Mouse (Mus musculus) large intestine, adult 2 months (tissue): ENCODE data around the gene Xlr5a. TPM values are rescaled to one million over a fixed set of nuclear protein-coding genes. Genes with fewer than 3 reads are reported as not detected.
"Not testable (repeated sequence)": the region's sequence is repeated elsewhere in the genome, so short reads cannot be mapped to it uniquely, and the experiment has no call there.

ENCODE experiments used
- DNase-seq: peaks from one replicate; pipeline ENCODE4 v3.0.0-alpha.2; 2012; ENCODE audit warnings: low read depth, low spot score
- WGBS: fragments of 180-500 bp; shearing (Covaris S2); methylation state at CpG from one replicate; pipeline ENCODE4 v1.1.7; 2018; 5-methylcytosine and 5-hydroxymethylcytosine counted together
- polyA plus RNA-seq: library from polyadenylated mRNA; depleted of rRNA; stranded (reverse); fragments of >200 nt; gene quantifications from 2 replicates; pipeline ENCODE4 v1.2.3, GENCODE M21; 2012; rRNA removed

The Xlr5a gene
- polyA plus RNA-seq, 1 experiment, result not detected

DNA sequence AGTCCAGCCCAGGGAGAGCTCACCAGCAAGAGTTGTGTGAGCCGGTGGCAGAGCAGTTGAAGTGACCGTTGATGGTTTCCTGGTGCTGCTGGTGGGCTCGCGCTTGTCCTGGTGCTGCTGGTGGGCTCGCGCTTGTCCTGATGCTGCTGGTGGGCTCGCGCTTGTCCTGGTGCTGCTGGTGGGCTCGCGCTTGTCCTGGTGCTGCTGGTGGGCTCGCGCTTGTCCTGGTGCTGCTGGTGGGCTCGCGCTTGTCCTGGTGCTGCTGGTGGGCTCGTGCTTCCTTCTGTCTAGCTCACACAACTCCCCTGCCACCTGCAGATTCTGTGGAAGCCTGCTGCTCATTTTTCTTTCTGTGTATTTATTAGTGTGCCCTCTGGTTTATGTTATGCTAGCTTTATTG lies 115.9 kb downstream of the Xlr5a start, which contains the start of gene Spin2d:
Gene Spin2d, minus strand, starts transcription at position 101 of the 400 bp plus-strand sequence.
- 51% methylated on average over 6 of the region's 15 CpGs for WGBS
- not testable (repeated sequence) for DNase-seq

- WGBS, result no CpG with 5 or more reads among the region's 7 CpGs
- DNase-seq, result not testable (repeated sequence)
Measured at GRCm38 (mm10) chrX:73149350-73149749, 143.4 kb downstream of the Xlr5a start, which contains the start of gene DXBay18. TSS of gene DXBay18 (minus strand) at chrX:73149450.

- no CpG with 5 or more reads among the region's 20 CpGs for WGBS
- not testable (repeated sequence) for DNase-seq
Measured at GRCm38 (mm10) chrX:73148496-73148895, 144.3 kb downstream of the Xlr5a start, which contains the start of gene Xlr5b. TSS of gene Xlr5b (plus strand) at chrX:73148796.

DNA sequence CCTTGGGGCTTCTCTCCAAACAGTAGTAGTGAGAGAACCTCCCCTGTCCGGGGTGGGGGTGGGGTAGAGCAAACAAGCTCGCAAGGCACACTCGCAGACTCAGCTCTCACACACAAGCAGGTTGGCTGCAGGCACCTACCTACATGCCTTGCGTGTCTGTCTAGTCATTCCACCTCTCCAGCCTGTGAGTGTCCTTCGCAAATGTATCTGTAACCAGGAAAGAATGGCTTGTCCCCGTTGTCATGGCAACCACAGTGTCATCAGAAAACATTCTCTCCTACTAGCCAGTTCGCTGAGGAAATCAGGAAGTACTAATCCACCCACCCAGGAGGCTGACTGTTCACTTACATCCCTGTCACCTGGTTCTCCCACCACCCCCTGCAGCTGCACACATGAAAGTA lies 149.6 kb downstream of the Xlr5a start:
- no CpG with 5 or more reads among the region's 7 CpGs for WGBS

DNA sequence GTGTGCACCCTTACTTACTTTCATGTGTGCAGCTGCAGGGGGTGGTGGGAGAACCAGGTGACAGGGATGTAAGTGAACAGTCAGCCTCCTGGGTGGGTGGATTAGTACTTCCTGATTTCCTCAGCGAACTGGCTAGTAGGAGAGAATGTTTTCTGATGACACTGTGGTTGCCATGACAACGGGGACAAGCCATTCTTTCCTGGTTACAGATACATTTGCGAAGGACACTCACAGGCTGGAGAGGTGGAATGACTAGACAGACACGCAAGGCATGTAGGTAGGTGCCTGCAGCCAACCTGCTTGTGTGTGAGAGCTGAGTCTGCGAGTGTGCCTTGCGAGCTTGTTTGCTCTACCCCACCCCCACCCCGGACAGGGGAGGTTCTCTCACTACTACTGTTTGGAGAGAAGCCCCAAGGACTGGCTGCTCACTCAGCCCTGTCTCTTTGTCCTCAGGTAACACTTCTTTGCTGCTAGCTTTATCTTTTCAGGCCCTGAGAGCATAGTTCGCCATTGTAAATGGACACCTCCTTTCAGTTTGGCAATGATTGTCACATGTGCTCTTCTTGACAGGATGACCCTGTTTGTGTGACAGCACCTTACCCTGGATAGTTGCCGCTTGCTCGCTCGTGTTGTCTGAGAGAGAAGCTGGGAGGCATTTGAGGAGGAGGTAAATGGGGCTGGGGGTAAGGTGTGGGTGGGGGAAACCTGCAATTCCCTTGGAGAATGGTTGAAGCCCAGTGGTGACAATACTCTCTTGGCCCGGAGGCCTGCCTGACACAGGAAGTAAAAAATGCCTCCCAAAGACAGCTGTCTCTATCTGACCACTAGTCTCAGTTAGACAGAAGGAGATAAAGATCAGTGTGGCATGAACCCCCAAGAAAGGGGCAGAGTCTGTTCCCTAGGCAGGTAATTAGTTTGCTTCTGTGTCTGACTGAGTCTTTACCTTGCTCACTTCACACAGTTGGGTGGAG lies 169.6 kb downstream of the Xlr5a start:
- DNase-seq, result not testable (repeated sequence)
- WGBS, result no CpG with 5 or more reads among the region's 12 CpGs

More for the DNA sequence above, 149.6 kb downstream of the Xlr5a start:
- DNase-seq, result not testable (repeated sequence)

GRCm38 (mm10) chrX:73116747-73117146 lies 176.0 kb downstream of the Xlr5a start, which contains the start of gene Gm14685:
TSS of gene Gm14685 (plus strand) at chrX:73117047.
- WGBS, result no CpG with 5 or more reads among the region's 7 CpGs
- DNase-seq, result not testable (repeated sequence)

DNA sequence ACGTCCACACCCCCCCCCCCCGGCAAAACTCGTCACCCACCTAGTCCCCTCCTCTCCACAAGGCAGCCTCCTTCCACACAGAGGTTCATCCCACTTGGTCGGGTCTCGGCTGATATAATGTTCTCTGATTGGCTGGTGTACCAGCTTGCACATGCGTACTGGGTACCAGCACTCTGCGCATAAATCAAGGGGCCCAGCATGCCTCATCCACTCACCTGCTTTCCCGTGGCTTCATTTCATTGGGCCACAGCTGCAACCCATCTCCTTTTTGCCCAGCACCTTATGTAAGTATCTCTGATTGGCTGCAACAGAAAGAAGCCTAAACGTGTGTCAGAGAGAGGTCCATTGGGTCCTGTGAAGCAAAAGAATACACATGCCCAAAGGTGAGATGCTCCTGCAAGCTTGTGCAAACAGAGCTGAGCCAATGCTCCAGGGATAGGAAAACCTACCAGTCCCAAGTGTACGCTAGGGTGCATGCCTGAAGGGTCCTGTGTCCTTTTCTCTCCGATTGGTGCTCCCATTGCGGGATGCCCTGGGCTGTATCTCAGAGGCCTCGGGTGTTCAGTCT lies 195.8 kb downstream of the Xlr5a start, which contains the start of gene Xlr3a:
Gene Xlr3a, minus strand, starts transcription at position 155 of the 568 bp plus-strand sequence.
- WGBS, result 74% methylated on average over 12 of the region's 13 CpGs
- DNase-seq, result not testable (repeated sequence)

DNA sequence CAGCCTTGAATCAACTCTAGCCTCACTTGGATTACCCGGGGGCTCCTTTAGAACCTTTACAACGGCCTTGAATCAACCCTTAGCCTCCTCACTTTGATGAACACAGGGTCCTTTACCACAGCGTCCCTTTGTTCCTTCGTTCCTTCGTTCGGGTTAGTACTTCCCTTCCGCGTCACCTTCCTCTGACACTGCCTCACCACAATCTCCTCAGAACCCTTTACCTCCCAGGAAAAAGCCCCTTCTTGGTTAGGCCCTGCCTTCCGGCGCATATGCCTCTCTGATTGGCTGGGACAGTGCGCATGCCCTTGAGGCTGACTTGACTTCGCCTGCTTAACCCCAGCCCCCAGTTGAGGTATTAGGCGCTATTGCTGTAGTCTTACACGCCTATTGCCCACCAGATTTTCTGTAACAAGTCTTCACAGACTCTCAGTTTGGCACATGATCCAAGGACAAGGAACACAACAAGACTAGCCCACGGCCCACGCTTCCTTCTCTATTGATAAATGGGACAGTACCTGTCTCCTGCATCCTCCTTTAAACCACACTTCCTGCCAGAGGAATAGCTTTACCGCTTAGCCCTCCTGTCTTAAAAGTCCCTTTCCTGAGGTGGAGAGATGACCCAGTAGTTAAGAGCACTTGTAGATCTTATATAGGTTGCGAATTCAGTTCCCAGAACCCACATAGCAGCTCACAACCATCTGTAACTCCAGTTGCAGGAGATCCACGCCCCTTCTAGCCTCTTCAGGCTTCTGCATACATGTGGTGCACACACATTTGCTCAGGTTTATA lies 210.3 kb downstream of the Xlr5a start, which contains the start of gene Xlr4a:
Gene Xlr4a, minus strand, starts transcription at position 212 of the 789 bp plus-strand sequence.
- DNase-seq, result not testable (repeated sequence)
- 77% methylated on average over 19 of the region's 19 CpGs for WGBS

GRCm38 (mm10) chrX:73066765-73067312 lies 225.9 kb downstream of the Xlr5a start:
- 40% methylated on average over 1 of the region's 5 CpGs for WGBS
- not testable (repeated sequence) for DNase-seq

- WGBS, result 41% methylated on average over 7 of the region's 7 CpGs
- no peak for DNase-seq
Measured at GRCm38 (mm10) chrX:73064415-73064793, 228.4 kb downstream of the Xlr5a start, which contains the start of gene Pnma3. TSS of gene Pnma3 (plus strand) at chrX:73064787.

- WGBS, result 53% methylated on average over 24 of the region's 24 CpGs
- no peak for DNase-seq
Measured at GRCm38 (mm10) chrX:73063512-73064414, 229.0 kb downstream of the Xlr5a start.

- 48% methylated on average over 5 of the region's 5 CpGs for WGBS
- DNase-seq, result no peak
Measured at GRCm38 (mm10) chrX:73062323-73062722, 230.5 kb downstream of the Xlr5a start.

DNA sequence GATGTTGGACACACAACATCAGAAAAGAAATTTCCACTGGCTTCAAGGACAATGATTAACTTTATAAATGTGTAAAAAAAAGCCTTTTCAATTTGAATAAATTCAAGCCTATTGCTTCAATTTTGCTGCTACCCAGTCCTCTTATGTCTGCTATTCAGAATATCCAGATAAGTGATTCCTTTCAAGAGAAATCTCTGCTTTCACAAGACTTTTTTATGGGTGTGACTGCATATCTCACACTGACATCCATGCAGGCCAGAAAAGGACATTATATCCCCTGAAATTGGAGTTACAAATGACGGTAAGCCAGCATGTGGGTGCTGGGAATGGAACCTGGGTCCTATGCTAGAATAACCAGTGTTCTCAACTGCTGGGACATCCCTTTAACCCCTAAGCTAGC lies 231.2 kb downstream of the Xlr5a start:
- 83% methylated on average over 1 of the region's 1 CpGs for WGBS
- no peak for DNase-seq

Other genes with a start within 250 kb of the Xlr5a start
- 0.04 and 0.10 TPM in 2 replicates for gene Pnma3, start 228.2 kb downstream of the Xlr5a start, polyA plus RNA-seq
- gene Xlr4a, start 210.5 kb downstream of the Xlr5a start, polyA plus RNA-seq, result 0.32 TPM in 2 replicates
- 0.55 and 0.92 TPM in 2 replicates for gene Xlr3a, start 195.9 kb downstream of the Xlr5a start, polyA plus RNA-seq
- 0.05 and 0.10 TPM in 2 replicates for gene Gm14685, start 175.9 kb downstream of the Xlr5a start, polyA plus RNA-seq
- 0.07 TPM in 1 of 2 replicates, not detected in the other for gene Xlr5b, start 144.2 kb downstream of the Xlr5a start, polyA plus RNA-seq
- gene DXBay18, start 143.5 kb downstream of the Xlr5a start, polyA plus RNA-seq, result not detected in 2 replicates
- gene Spin2d, start 116.0 kb downstream of the Xlr5a start, polyA plus RNA-seq, result not detected in 2 replicates
- 0.22 TPM in 1 of 2 replicates, not detected in the other for gene Xlr3b, start 100.8 kb downstream of the Xlr5a start, polyA plus RNA-seq
- 0.47 and 0.99 TPM in 2 replicates for gene Xlr4b, start 78.6 kb downstream of the Xlr5a start, polyA plus RNA-seq
- 7.2 and 7.7 TPM in 2 replicates for gene F8a, start 64.7 kb downstream of the Xlr5a start, polyA plus RNA-seq
- 0.41 and 0.74 TPM in 2 replicates for gene Xlr4c, start 49.8 kb downstream of the Xlr5a start, polyA plus RNA-seq
- gene Xlr3c, start 27.6 kb downstream of the Xlr5a start, polyA plus RNA-seq, result not detected in 2 replicates
- gene Xlr5c, start within 50 bp of the Xlr5a start, polyA plus RNA-seq, result not detected in 2 replicates
- gene Gm45015, start 43.9 kb upstream of the Xlr5a start, polyA plus RNA-seq, result not detected in 2 replicates
- 3.0 and 4.7 TPM in 2 replicates for gene Zfp275, start 49.6 kb upstream of the Xlr5a start, polyA plus RNA-seq
- gene Gm18336, start 105.8 kb upstream of the Xlr5a start, polyA plus RNA-seq, result 0.07 TPM in 1 of 2 replicates, not detected in the other
- gene Zfp92, start 118.1 kb upstream of the Xlr5a start, polyA plus RNA-seq, result 0.27 and 1.3 TPM in 2 replicates
- 2.5 and 7.0 TPM in 2 replicates for gene Trex2, start 142.4 kb upstream of the Xlr5a start, polyA plus RNA-seq
- gene Haus7, start 166.1 kb upstream of the Xlr5a start, polyA plus RNA-seq, result 16.3 and 18.2 TPM in 2 replicates
- gene Bgn, start 190.6 kb upstream of the Xlr5a start, polyA plus RNA-seq, result 124 and 157 TPM in 2 replicates
- gene Atp2b3, start 210.1 kb upstream of the Xlr5a start, polyA plus RNA-seq, result 0.15 and 0.16 TPM in 2 replicates